Mouse (Mus musculus) erythroblast, adult 5-6 weeks (primary cell): ENCODE results near the gene Tmem120b. TPM values are rescaled to one million over a fixed set of nuclear protein-coding genes. Genes with fewer than 3 reads are reported as not detected.

Experiments
- ATAC-seq: replicated peaks from 2 replicates; pipeline ENCODE4 v1.8.0; 2016; ENCODE audit warnings: moderate number of reproducible peaks, mild to moderate bottlenecking, moderate TSS enrichment, inconsistent platforms; ENCODE audit not compliant: poor library complexity, low FRiP score, severe bottlenecking
- total RNA-seq, 2 experiments: library from RNA; stranded (forward) in 1 of 2; stranded (reverse) in 1 of 2; fragments of 150-400 nt in 1 of 2; fragments of 200-764, 138-1000 nt in 1 of 2; gene quantifications; 2 replicates each; pipeline versions ENCODE4 v1.2.3 to v1.2.4; 2015 to 2017; ENCODE audit warnings: low replicate concordance in 2 of 2

The Tmem120b gene
- total RNA-seq, 2 experiments from 2014 or later = 14.4 to 25.6 TPM

GRCm38 (mm10) chr5:123083340-123084050 lies 15.3 kb downstream of the Tmem120b start:
- no peak for ATAC-seq

GRCm38 (mm10) chr5:123086501-123086900 lies 18.3 kb downstream of the Tmem120b start:
- ATAC-seq = no peak

GRCm38 (mm10) chr5:123088784-123089183 lies 20.6 kb downstream of the Tmem120b start:
- no peak for ATAC-seq

GRCm38 (mm10) chr5:123090560-123091306 lies 22.5 kb downstream of the Tmem120b start:
- no peak for ATAC-seq

GRCm38 (mm10) chr5:123093077-123093633 lies 24.9 kb downstream of the Tmem120b start:
- ATAC-seq = peak; percentile 73

GRCm38 (mm10) chr5:123094238-123094991 lies 26.2 kb downstream of the Tmem120b start:
- peak; percentile 81 for ATAC-seq

- ATAC-seq = no peak
Measured at GRCm38 (mm10) chr5:123096299-123096698, 28.1 kb downstream of the Tmem120b start.

- ATAC-seq = no peak
Measured at GRCm38 (mm10) chr5:123098487-123098886, 30.3 kb downstream of the Tmem120b start.

- no peak for ATAC-seq
Measured at GRCm38 (mm10) chr5:123102376-123102775, 34.2 kb downstream of the Tmem120b start.

GRCm38 (mm10) chr5:123103556-123103955 lies 35.3 kb downstream of the Tmem120b start:
- ATAC-seq = no peak

GRCm38 (mm10) chr5:123104769-123105168 lies 36.6 kb downstream of the Tmem120b start:
- ATAC-seq = no peak

GRCm38 (mm10) chr5:123109452-123110203 lies 41.4 kb downstream of the Tmem120b start:
- ATAC-seq = no peak

- ATAC-seq = no peak
Measured at GRCm38 (mm10) chr5:123110296-123110721, 42.1 kb downstream of the Tmem120b start.

- ATAC-seq = no peak
Measured at GRCm38 (mm10) chr5:123114109-123114508, 45.9 kb downstream of the Tmem120b start.

- no peak for ATAC-seq
Measured at GRCm38 (mm10) chr5:123114924-123115323, 46.7 kb downstream of the Tmem120b start.

GRCm38 (mm10) chr5:123116080-123116479 lies 47.9 kb downstream of the Tmem120b start:
- no peak for ATAC-seq

GRCm38 (mm10) chr5:123117257-123117656 lies 49.0 kb downstream of the Tmem120b start:
- ATAC-seq = peak; percentile 76

- no peak for ATAC-seq
Measured at GRCm38 (mm10) chr5:123117773-123118172, 49.6 kb downstream of the Tmem120b start.

GRCm38 (mm10) chr5:123118826-123119225 lies 50.6 kb downstream of the Tmem120b start:
- ATAC-seq = no peak
